Mouse (Mus musculus) heart, embryonic 12.5 days (tissue): Measurements from ENCODE around the gene Slc6a12. TPM values are rescaled to one million over a fixed set of nuclear protein-coding genes. Genes with fewer than 3 reads are reported as not detected.
"Not testable (repeated sequence)": the region's sequence is repeated elsewhere in the genome, so short reads cannot be mapped to it uniquely, and the experiment has no call there.

ENCODE experiments used
- ATAC-seq: fragments of 200-750 bp; cut with Nextera tagmentation; 2 replicates; pipeline ENCODE4 v1.8.0; 2017; ENCODE audit warnings: moderate TSS enrichment, moderate library complexity; ENCODE audit not compliant: insufficient number of reproducible peaks, low FRiP score
- H3K27ac ChIP-seq: fragments of 300-500 bp; sonication (generic); 2 replicates; pipeline ENCODE4 v1.5.1; 2016; ENCODE audit warnings: mild to moderate bottlenecking, moderate library complexity; ENCODE audit not compliant: poor library complexity, severe bottlenecking
- H3K27me3 ChIP-seq: fragments of 300-500 bp; sonication (generic); replicated peaks from 2 replicates; pipeline ENCODE4 v1.6.1; 2016; ENCODE audit warnings: mild to moderate bottlenecking, moderate library complexity
- H3K36me3 ChIP-seq: fragments of 300-500 bp; sonication (generic); 2 replicates; pipeline ENCODE4 v1.6.1; 2016; ENCODE audit warnings: mild to moderate bottlenecking, moderate library complexity
- H3K4me1 ChIP-seq: fragments of 300-500 bp; sonication (generic); replicated peaks from 2 replicates; pipeline ENCODE4 v1.6.1; 2016; ENCODE audit warnings: mild to moderate bottlenecking
- H3K4me2 ChIP-seq: fragments of 300-500 bp; sonication (generic); 2 replicates; pipeline ENCODE4 v1.6.1; 2016; ENCODE audit warnings: mild to moderate bottlenecking, moderate library complexity
- H3K4me3 ChIP-seq: fragments of 300-500 bp; sonication (generic); 2 replicates; pipeline ENCODE4 v1.5.1; 2016; ENCODE audit warnings: mild to moderate bottlenecking
- H3K9ac ChIP-seq: fragments of 300-500 bp; sonication (generic); 2 replicates; pipeline ENCODE4 v1.6.1; 2016; ENCODE audit warnings: mild to moderate bottlenecking, moderate library complexity
- H3K9me3 ChIP-seq: fragments of 300-500 bp; sonication (generic); replicated peaks from 2 replicates; pipeline ENCODE4 v1.6.1; 2016; ENCODE audit warnings: mild to moderate bottlenecking, moderate library complexity
- WGBS: fragments of 180-500 bp; shearing (Covaris S2); methylation state at CpG from one replicate; pipeline ENCODE4 v1.1.7; 2016; 5-methylcytosine and 5-hydroxymethylcytosine counted together
- polyA plus RNA-seq: library from polyadenylated mRNA; unstranded; fragments of >200 nt; fragmentation: Nextera tagmentation; extraction: Ambion mirVana; gene quantifications from 2 replicates; pipeline ENCODE4 v1.2.1, GENCODE M21; 2016

Slc6a12 gene
- polyA plus RNA-seq, 1 experiment from 2014 or later = not detected

DNA sequence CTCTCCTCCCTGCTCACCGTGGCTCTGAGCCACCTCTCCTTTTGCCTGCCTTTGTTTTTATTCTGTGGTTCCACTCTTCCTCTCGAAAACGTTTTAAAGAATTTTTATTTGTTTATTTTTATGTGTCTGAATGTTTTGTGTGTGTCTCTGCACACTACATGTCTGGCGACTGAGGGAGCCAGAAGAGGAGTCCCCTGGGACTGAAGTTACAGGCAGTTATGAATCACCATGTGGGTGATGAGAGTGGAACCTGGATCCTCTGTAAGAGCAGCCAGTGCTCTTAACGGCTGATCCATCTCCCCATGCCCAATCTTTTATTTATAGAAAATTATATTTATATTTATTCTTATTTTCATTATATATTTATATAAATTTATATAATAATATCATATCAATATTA is 1.5 kb downstream of the Slc6a12 start:
- no peaks in the 10 kb centered on the region for H3K36me3 ChIP-seq
- 59% methylated on average over 5 of the region's 5 CpGs for WGBS
- H3K9me3 ChIP-seq = no peaks in the 10 kb centered on the region
- H3K4me1 ChIP-seq = no peaks in the 10 kb centered on the region
- H3K27me3 ChIP-seq = peaks cover 14% of the 10 kb centered on the region
- no peak overlapping the region for H3K4me3 ChIP-seq
- no peak overlapping the region for H3K9ac ChIP-seq
- no peak overlapping the region for H3K4me2 ChIP-seq
- ATAC-seq = no peak
- no peak overlapping the region for H3K27ac ChIP-seq

DNA sequence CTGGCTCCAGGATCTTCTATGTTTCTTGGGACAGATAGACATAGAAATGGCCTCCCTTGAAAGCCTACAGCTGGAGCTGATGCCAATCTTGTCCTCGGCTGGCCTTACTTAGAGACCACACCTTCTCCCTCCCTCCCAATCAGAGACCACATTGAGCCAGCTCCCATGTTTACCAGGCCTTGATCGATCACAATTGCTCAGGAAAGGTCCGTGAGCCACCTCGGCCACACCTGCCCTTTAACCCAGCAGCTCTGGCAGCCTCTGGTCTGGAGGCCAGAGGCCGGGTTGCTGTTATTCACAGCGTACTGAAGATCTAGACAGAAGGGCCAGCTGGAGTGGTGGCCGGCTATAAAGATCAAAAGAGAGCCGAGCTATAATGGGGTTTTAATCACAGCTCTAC is 3.6 kb downstream of the Slc6a12 start:
- WGBS = 68% methylated on average over 8 of the region's 8 CpGs
- ATAC-seq = no peak

DNA sequence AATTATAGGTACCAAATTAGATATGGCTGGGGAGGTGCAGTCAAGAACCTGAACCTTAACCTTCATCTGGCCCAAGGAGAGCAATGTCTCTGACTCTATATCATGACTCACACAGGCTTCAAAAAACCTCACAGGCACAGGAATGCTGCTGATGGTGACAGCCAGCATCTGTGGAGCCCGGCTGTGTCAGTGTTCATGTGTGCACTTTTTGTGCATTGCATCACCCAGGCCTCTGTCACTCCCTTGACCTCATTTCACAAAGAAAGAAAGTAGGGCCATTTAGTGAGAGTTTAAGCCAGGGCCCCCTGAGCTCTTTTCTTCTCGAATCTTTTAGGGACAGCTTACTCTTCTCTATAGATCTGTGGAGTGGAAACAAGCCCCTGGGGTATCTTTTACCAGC is 9.4 kb downstream of the Slc6a12 start:
- H3K9ac ChIP-seq = no peak overlapping the region
- 41% methylated on average over 2 of the region's 2 CpGs for whole genome bisulfite sequencing
- ATAC-seq = no peak

More for the DNA sequence above, 3.6 kb downstream of the Slc6a12 start:
- Histone ChIP-seq H3K9ac (no peak overlapping the region), H3K4me3 (no peak overlapping the region), H3K9me3 (no peaks in the 10 kb centered on the region), H3K36me3 (no peaks in the 10 kb centered on the region), H3K27ac (no peak overlapping the region), H3K4me1 (no peaks in the 10 kb centered on the region), H3K4me2 (no peak overlapping the region), H3K27me3 (peaks cover 14% of the 10 kb centered on the region)

DNA sequence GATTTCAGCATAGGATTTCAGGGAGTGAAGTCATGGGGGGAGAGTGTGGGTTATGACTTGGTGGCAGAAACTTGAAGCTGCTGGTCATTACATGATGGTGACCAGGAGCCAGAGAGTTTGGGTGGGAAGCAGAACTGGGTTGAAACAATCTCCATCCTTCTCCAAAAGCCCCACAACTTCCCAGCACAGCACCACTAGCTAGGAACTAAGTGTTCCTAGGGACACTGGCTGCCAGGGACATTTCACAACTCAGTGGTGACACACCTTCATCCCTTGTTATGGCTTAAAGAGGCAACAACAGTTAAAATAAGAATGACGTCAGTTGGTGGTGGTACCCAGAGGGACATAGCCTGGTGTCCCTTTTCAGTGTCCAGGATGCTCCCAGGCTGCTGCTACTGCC is 13.2 kb downstream of the Slc6a12 start:
- no peak overlapping the region for H3K4me3 ChIP-seq
- 73% methylated on average over 1 of the region's 1 CpGs for WGBS
- no peaks in the 10 kb centered on the region for H3K9me3 ChIP-seq
- H3K9ac ChIP-seq = no peak overlapping the region
- H3K27me3 ChIP-seq = peaks cover 26% of the 10 kb centered on the region; the same call in 1 of the 2 replicates
- no peak for ATAC-seq
- no peaks in the 10 kb centered on the region for H3K36me3 ChIP-seq
- H3K4me2 ChIP-seq = no peak overlapping the region
- H3K4me1 ChIP-seq = no peaks in the 10 kb centered on the region
- no peak overlapping the region for H3K27ac ChIP-seq

More for the DNA sequence above, 9.4 kb downstream of the Slc6a12 start:
- H3K4me2 ChIP-seq = no peak overlapping the region
- no peak overlapping the region for H3K27ac ChIP-seq
- no peaks in the 10 kb centered on the region for H3K36me3 ChIP-seq
- H3K9me3 ChIP-seq = no peaks in the 10 kb centered on the region
- no peaks in the 10 kb centered on the region for H3K4me1 ChIP-seq
- H3K4me3 ChIP-seq = no peak overlapping the region
- 0 out of 2 replicates have a peak, but pooled peaks cover 14% of the 10 kb centered on the region for H3K27me3 ChIP-seq

DNA sequence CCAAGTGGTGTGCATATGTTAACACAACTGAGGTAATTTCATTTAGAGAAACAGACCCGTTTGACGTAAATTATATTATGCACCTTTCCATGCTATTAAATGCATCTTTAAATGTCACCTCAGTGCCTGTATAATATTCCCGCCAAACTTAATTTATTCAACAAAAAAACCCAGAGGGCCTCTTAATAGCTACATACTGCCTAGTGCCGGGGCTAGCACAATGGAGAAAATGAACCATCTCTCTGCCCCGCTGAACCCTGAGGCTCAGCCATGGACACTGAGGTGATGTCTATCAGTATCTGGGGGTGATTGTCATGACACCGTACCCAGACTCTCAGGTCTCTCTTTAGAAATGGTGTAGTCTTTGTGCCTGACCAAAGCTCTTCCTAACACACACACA is 14.4 kb downstream of the Slc6a12 start:
- WGBS = 81% methylated on average over 6 of the region's 6 CpGs
- H3K36me3 ChIP-seq = no peaks in the 10 kb centered on the region
- H3K27ac ChIP-seq = no peak overlapping the region
- no peak overlapping the region for H3K4me3 ChIP-seq
- no peak for ATAC-seq
- peaks cover 27% of the 10 kb centered on the region for H3K27me3 ChIP-seq
- H3K4me2 ChIP-seq = no peak overlapping the region
- no peaks in the 10 kb centered on the region for H3K4me1 ChIP-seq
- H3K9ac ChIP-seq = no peak overlapping the region
- no peaks in the 10 kb centered on the region for H3K9me3 ChIP-seq

DNA sequence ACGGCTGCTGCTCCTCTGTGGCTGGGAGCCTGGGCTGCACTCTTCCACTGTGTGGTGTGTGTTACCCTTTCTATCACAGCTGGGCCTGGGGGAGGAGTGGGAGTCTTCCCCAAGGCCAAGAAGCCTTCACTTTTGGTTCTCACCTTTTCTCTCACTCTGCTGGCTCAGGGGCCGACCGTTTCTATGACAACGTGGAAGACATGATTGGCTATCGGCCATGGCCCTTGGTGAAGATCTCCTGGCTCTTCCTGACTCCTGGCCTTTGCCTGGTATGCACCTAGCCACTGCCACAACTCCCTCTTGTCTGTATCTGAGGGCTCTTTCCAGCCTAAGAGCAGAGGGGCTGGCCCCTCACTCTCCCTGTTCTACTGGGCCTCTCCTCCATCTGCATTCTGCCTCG is 20.2 kb downstream of the Slc6a12 start:
- no peak overlapping the region for H3K27ac ChIP-seq
- H3K27me3 ChIP-seq = peaks cover 34% of the 10 kb centered on the region
- H3K4me1 ChIP-seq = no peaks in the 10 kb centered on the region
- WGBS = 58% methylated on average over 6 of the region's 6 CpGs
- H3K4me3 ChIP-seq = no peak overlapping the region
- H3K9ac ChIP-seq = no peak overlapping the region
- no peak for ATAC-seq
- H3K9me3 ChIP-seq = no peaks in the 10 kb centered on the region
- no peak overlapping the region for H3K4me2 ChIP-seq
- no peaks in the 10 kb centered on the region for H3K36me3 ChIP-seq

DNA sequence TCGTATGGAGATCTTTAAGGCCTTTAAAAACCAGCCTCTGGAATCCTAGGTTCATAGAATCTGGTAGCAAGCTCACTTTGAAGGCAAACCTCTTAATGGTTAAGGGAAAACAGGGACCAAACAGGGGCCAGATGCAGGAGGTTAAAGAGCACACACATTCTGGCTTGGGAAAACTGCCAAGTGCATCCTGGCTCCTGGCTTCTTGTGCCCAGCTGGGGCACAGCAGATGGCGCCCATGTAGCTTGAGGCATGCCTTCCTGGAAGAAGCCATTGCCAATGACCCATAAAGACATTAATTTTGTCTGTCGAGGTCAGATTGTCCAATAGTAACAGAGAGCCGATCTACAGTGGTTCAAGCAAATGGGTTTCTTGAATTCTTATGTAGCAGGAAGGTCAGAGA is 21.1 kb downstream of the Slc6a12 start:
- Histone ChIP-seq H3K27me3 (peaks cover 34% of the 10 kb centered on the region), H3K27ac (no peak overlapping the region), H3K4me1 (no peaks in the 10 kb centered on the region), H3K4me3 (no peak overlapping the region), H3K9me3 (no peaks in the 10 kb centered on the region), H3K36me3 (no peaks in the 10 kb centered on the region), H3K9ac (no peak overlapping the region), H3K4me2 (no peak overlapping the region)
- ATAC-seq = no peak
- WGBS = 80% methylated on average over 4 of the region's 4 CpGs

DNA sequence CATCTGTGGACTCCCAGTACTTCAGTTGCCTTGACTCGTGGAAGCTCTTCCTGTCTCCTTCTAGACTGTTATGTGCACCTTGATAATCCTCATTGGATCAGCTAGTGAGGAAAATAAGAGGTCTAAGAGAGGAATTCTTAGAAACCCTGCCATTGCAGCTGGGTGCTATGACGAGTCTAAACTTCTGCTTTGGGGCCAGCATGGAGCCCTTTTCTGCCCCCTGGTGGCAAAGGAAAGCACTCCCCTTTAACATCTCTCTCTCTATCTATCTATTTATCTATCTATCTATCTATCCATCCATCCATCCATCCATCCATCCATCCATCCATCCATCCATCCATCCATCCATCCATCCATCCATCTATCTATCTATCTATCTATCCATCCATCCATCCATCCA is 23.7 kb downstream of the Slc6a12 start:
- H3K4me2 ChIP-seq, H3K9me3 ChIP-seq, H3K27ac ChIP-seq, H3K4me1 ChIP-seq, H3K4me3 ChIP-seq, H3K36me3 ChIP-seq, H3K9ac ChIP-seq, ATAC-seq: not testable (repeated sequence)
- H3K27me3 ChIP-seq = peaks cover 21% of the 10 kb centered on the region
- 13% methylated on average over 2 of the region's 2 CpGs for WGBS

DNA sequence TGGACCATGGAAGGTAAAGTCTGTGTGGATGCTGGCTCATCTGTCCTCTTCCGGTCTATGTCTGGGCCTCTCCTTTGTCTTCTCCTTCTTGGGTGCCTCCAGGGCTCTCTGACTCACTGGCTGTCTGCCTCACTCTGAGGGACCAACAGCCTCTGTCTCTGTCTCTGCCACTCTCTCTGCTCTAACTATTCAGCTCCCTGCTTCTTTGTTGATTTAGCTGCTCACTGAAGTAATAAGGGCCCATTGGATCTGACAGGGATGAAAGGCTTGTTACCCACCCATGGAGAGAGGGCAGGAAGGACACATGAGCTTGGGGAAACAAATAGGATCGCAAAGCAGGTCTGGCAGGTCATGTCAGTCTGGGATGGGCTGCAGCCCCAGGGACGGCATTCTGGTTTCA is 24.2 kb downstream of the Slc6a12 start:
- Histone ChIP-seq H3K27me3 (peaks cover 21% of the 10 kb centered on the region), H3K4me1 (no peaks in the 10 kb centered on the region), H3K36me3 (no peaks in the 10 kb centered on the region), H3K9ac (no peak overlapping the region), H3K4me3 (no peak overlapping the region), H3K27ac (no peak overlapping the region), H3K4me2 (no peak overlapping the region), H3K9me3 (no peaks in the 10 kb centered on the region)
- WGBS = 49% methylated on average over 3 of the region's 3 CpGs
- ATAC-seq = no peak

DNA sequence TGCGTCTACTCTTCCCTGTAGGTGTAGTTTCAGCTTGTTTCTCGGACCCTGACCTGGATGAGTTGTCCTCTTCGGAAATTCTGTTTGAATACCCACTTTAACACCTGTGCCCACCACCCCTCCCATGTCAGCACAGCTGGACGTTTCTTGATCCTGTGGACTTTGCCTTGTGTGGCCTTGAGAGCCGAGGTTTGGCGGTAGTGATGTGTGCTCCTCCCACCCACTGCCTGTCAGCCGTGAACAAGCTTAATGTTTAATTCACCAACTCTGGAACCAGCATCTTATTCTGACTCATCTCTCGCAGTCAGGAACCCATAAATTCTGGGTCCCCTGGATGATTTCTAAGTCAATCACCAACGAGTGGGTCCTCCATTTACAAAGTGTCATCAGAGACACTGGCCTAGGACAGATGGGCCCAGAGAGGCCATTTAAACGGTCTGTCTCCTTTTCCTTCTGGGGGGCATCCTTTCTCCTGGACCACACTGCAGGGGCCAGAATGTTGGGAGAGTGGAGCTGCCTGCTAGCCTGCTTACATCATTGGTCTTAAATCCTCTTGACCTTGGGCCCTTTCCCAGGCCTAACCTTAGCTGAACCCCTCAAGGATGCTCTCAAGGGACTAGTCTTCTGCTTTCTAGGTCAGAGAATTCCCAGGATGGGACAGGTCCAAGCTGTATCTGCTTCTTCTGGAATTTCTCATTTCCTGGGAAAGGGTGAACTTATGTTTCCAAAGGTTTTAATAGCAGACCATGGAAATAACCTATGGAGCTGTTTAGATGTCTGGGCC is 28.5 kb downstream of the Slc6a12 start:
- Histone ChIP-seq H3K9ac (no peak overlapping the region), H3K4me1 (no peaks in the 10 kb centered on the region), H3K4me3 (no peak overlapping the region), H3K27ac (no peak overlapping the region), H3K36me3 (no peaks in the 10 kb centered on the region), H3K4me2 (no peak overlapping the region), H3K27me3 (0 out of 2 replicates have a peak, but pooled peaks cover 4% of the 10 kb centered on the region), H3K9me3 (no peaks in the 10 kb centered on the region)
- 76% methylated on average over 10 of the region's 10 CpGs for WGBS
- ATAC-seq = no peak

DNA sequence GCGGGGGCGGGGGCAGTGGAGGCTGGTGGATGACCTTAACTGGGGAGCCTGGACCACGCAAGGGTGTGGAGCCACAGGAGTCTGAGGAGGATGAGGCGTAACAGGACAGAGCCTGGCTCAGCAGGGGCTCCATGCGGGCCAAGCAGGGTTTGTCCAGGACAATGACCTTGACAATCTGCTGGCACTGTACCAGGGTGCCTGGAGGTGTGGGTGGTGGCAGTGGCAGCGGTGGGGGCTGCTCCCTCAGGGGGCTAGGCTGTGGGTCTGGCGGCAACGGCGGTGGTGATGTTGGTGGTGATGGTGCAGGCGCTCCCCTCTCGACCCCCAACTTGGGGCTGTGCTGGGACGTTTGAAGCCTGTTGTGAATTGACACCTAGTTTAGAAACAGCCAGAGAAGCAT is 33.3 kb downstream of the Slc6a12 start:
- Histone ChIP-seq H3K4me1 (no peaks in the 10 kb centered on the region), H3K9ac (no peak overlapping the region), H3K4me3 (no peak overlapping the region), H3K9me3 (no peaks in the 10 kb centered on the region), H3K27ac (no peak overlapping the region), H3K27me3 (peaks cover 41% of the 10 kb centered on the region), H3K36me3 (no peaks in the 10 kb centered on the region), H3K4me2 (no peak overlapping the region)
- 43% methylated on average over 10 of the region's 12 CpGs for WGBS
- no peak for ATAC-seq

DNA sequence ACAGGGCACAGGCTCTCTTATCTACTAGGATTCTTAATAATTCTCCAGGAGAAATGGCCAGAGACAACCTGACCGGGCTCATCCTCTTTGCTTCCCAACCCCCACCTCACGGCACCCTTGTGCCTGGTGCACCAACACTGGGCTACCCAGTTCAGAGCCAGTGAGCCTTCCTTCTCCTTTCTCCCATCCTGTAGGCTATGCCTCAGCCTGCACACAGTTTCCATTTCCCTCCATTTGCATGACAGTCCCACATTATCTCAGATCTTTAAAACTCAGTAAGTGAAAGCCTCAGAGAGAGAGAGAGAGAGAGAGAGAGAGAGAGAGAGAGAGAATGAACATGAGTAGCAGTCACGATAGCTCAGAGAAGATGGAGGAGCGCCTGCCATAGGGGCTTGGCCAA is 35.4 kb downstream of the Slc6a12 start:
- no peak overlapping the region for H3K27ac ChIP-seq
- H3K27me3 ChIP-seq = peaks cover 60% of the 10 kb centered on the region
- WGBS = 54% methylated on average over 4 of the region's 4 CpGs
- ATAC-seq = no peak
- no peak overlapping the region for H3K4me3 ChIP-seq
- H3K36me3 ChIP-seq = no peaks in the 10 kb centered on the region
- no peaks in the 10 kb centered on the region for H3K9me3 ChIP-seq
- no peak overlapping the region for H3K9ac ChIP-seq
- no peak overlapping the region for H3K4me2 ChIP-seq
- no peaks in the 10 kb centered on the region for H3K4me1 ChIP-seq
